Mouse (Mus musculus) bone marrow macrophage, adult 2 months (primary cell): ENCODE results near the gene Celf5.

Source experiments
- CTCF ChIP-seq: IDR thresholded peaks from 2 replicates; pipeline ENCODE4 v1.5.1; 2012; ENCODE audit warnings: low read depth, mild to moderate bottlenecking, low read length, moderate library complexity
- POLR2A ChIP-seq: IDR thresholded peaks from 2 replicates; pipeline ENCODE4 v1.6.1; 2012; ENCODE audit warnings: mild to moderate bottlenecking, low read depth, low read length, borderline replicate concordance

DNA sequence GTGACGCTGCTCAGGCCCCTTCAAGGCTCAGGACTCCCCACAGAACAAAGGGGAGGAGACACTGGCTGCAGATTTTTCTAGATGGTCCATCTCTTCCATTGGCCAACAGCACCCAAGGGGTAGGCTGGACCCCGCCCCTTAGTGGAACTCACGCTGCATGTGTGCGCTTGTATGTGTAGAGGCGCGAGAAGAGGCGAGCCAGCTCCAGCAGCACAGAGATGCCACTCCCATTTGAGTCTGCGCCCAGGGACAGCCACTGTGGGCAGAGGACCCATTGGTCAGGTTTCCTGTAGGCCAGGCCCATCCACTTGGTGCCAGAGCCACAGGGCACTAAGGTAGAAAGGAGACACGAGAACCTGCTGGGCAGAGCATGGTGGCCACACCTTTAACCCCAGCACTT lies 8.5 kb upstream of the Celf5 start:
- TF ChIP-seq POLR2A (no peak), CTCF (no peak)
